Mouse (Mus musculus) hindbrain, embryonic 11.5 days (tissue): ENCODE measurements at regions not wholly inside any gene's neighbourhood (a gene's known extent, or its start where the extent isn't known, plus 50 kb on each side); places are given as distances from the start of the nearest gene placed in this dataset.
A peak's percentile ranks its signal among the peaks of the same experiment; 100 is the strongest.

Source experiments
- ATAC-seq: fragments of 200-750 bp; cut with Nextera tagmentation; 2 replicates; pipeline ENCODE4 v1.8.0; 2017; ENCODE audit warnings: mild to moderate bottlenecking, moderate TSS enrichment, moderate library complexity; ENCODE audit not compliant: low FRiP score
- DNase-seq: peaks from one replicate; pipeline ENCODE4 v3.0.0-alpha.2; 2015; ENCODE audit warnings: low spot score
- H3K27ac ChIP-seq: fragments of 300-500 bp; sonication (generic); 2 replicates; pipeline ENCODE4 v1.5.1; 2014; ENCODE audit warnings: mild to moderate bottlenecking, low read depth, low read length
- H3K27me3 ChIP-seq: fragments of 300-500 bp; sonication (generic); 2 replicates; pipeline ENCODE4 v1.6.1; 2014; ENCODE audit warnings: mild to moderate bottlenecking, low read length, moderate library complexity, mixed read lengths; ENCODE audit not compliant: control insufficient read depth, insufficient read depth
- H3K36me3 ChIP-seq: fragments of 300-500 bp; sonication (generic); 2 replicates; pipeline ENCODE4 v1.6.1; 2014; ENCODE audit warnings: mild to moderate bottlenecking, low read length, moderate library complexity, mixed read lengths; ENCODE audit not compliant: control insufficient read depth, insufficient read depth
- H3K4me1 ChIP-seq: fragments of 300-500 bp; sonication (generic); replicated peaks from 2 replicates; pipeline ENCODE4 v1.6.1; 2014; ENCODE audit warnings: low read length, mixed read lengths; ENCODE audit not compliant: control insufficient read depth, insufficient read depth
- H3K4me2 ChIP-seq: fragments of 300-500 bp; sonication (generic); replicated peaks from 2 replicates; pipeline ENCODE4 v1.6.1; 2014; ENCODE audit warnings: mild to moderate bottlenecking, low read depth, low read length
- H3K4me3 ChIP-seq: fragments of 300-500 bp; sonication (generic); 2 replicates; pipeline ENCODE4 v1.5.1; 2014; ENCODE audit warnings: low read depth, low read length
- H3K9ac ChIP-seq: fragments of 300-500 bp; sonication (generic); 2 replicates; pipeline ENCODE4 v1.6.1; 2014; ENCODE audit warnings: low read depth, low read length
- H3K9me3 ChIP-seq: fragments of 300-500 bp; sonication (generic); 2 replicates; pipeline ENCODE4 v1.6.1; 2016; ENCODE audit warnings: low read length; ENCODE audit not compliant: control insufficient read depth
- WGBS: fragments of 180-500 bp; shearing (Covaris S2); extraction: QIAGEN DNeasy Blood & Tissue Kit; methylation state at CpG from one replicate; pipeline ENCODE4 v1.1.7; 2014; 5-methylcytosine and 5-hydroxymethylcytosine counted together

- H3K9ac ChIP-seq: no peak overlapping the region
- H3K9me3 ChIP-seq: no peaks in the 10 kb centered on the region
- ATAC-seq (no peak), DNase-seq (no peak)
- H3K4me3 ChIP-seq: no peak overlapping the region
- H3K36me3 ChIP-seq: no peaks in the 10 kb centered on the region
- 74% methylated on average over 4 of the region's 4 CpGs for WGBS
- H3K27ac ChIP-seq: no peak overlapping the region
- H3K4me2 ChIP-seq: no peak overlapping the region
- no peaks in the 10 kb centered on the region for H3K4me1 ChIP-seq
- no peaks in the 10 kb centered on the region for H3K27me3 ChIP-seq
These were observed 568.4 kb upstream of the Map3k7 start for GRCm38 (mm10) chr4:31395538-31395937.

GRCm38 (mm10) chr4:31403976-31404375 is 559.9 kb upstream of the Map3k7 start:
- no peak for DNase-seq
- Histone ChIP-seq H3K27ac (no peak overlapping the region), H3K27me3 (no peaks in the 10 kb centered on the region), H3K4me2 (no peak overlapping the region), H3K9me3 (no peaks in the 10 kb centered on the region), H3K4me3 (no peak overlapping the region), H3K4me1 (no peaks in the 10 kb centered on the region), H3K36me3 (no peaks in the 10 kb centered on the region), H3K9ac (no peak overlapping the region)
- no peak for ATAC-seq
- 80% methylated on average over 8 of the region's 8 CpGs for WGBS

- no peaks in the 10 kb centered on the region for H3K9me3 ChIP-seq
- DNase-seq (no peak), ATAC-seq (no peak)
- no peak overlapping the region for H3K27ac ChIP-seq
- no peak overlapping the region for H3K4me2 ChIP-seq
- no peaks in the 10 kb centered on the region for H3K36me3 ChIP-seq
- H3K4me3 ChIP-seq: no peak overlapping the region
- H3K27me3 ChIP-seq: no peaks in the 10 kb centered on the region
- 71% methylated on average over 16 of the region's 16 CpGs for WGBS
- H3K9ac ChIP-seq: no peak overlapping the region
- no peaks in the 10 kb centered on the region for H3K4me1 ChIP-seq
These were observed 558.8 kb upstream of the Map3k7 start for GRCm38 (mm10) chr4:31404840-31405714.

GRCm38 (mm10) chr4:31410157-31410556 is 553.7 kb upstream of the Map3k7 start:
- DNase-seq (no peak), ATAC-seq (no peak)
- Histone ChIP-seq H3K36me3 (no peaks in the 10 kb centered on the region), H3K27ac (no peak overlapping the region), H3K9ac (no peak overlapping the region), H3K4me2 (no peak overlapping the region), H3K9me3 (no peaks in the 10 kb centered on the region), H3K27me3 (no peaks in the 10 kb centered on the region), H3K4me3 (no peak overlapping the region), H3K4me1 (no peaks in the 10 kb centered on the region)
- 83% methylated on average over 3 of the region's 3 CpGs for WGBS

GRCm38 (mm10) chr4:31411770-31412525 is 551.9 kb upstream of the Map3k7 start:
- Histone ChIP-seq H3K27me3 (no peaks in the 10 kb centered on the region), H3K4me1 (no peaks in the 10 kb centered on the region), H3K4me2 (no peak overlapping the region), H3K9me3 (no peaks in the 10 kb centered on the region), H3K36me3 (no peaks in the 10 kb centered on the region), H3K9ac (no peak overlapping the region), H3K4me3 (no peak overlapping the region), H3K27ac (no peak overlapping the region)
- ATAC-seq: no peak
- DNase-seq: no peak
- WGBS: 84% methylated on average over 9 of the region's 9 CpGs

GRCm38 (mm10) chr4:31417161-31417560 is 546.7 kb upstream of the Map3k7 start:
- no peak overlapping the region for H3K27ac ChIP-seq
- no peaks in the 10 kb centered on the region for H3K36me3 ChIP-seq
- H3K27me3 ChIP-seq: no peaks in the 10 kb centered on the region
- no peak for ATAC-seq
- H3K4me1 ChIP-seq: no peaks in the 10 kb centered on the region
- H3K9ac ChIP-seq: no peak overlapping the region
- no peak overlapping the region for H3K4me3 ChIP-seq
- no peak for DNase-seq
- H3K4me2 ChIP-seq: no peak overlapping the region
- 93% methylated on average over 4 of the region's 4 CpGs for WGBS
- no peaks in the 10 kb centered on the region for H3K9me3 ChIP-seq

GRCm38 (mm10) chr4:31419240-31419639 is 544.7 kb upstream of the Map3k7 start:
- Histone ChIP-seq H3K4me1 (no peaks in the 10 kb centered on the region), H3K27me3 (no peaks in the 10 kb centered on the region), H3K36me3 (no peaks in the 10 kb centered on the region), H3K9ac (no peak overlapping the region), H3K4me2 (no peak overlapping the region), H3K4me3 (no peak overlapping the region), H3K9me3 (no peaks in the 10 kb centered on the region), H3K27ac (no peak overlapping the region)
- peak; percentile 83 for DNase-seq
- WGBS: 7% methylated on average over 6 of the region's 6 CpGs
- peak; percentile 59; the same call in 1 of the 2 replicates for ATAC-seq

- WGBS: 93% methylated on average over 9 of the region's 9 CpGs
- no peak overlapping the region for H3K27ac ChIP-seq
- DNase-seq (no peak), ATAC-seq (no peak)
- H3K4me1 ChIP-seq: no peaks in the 10 kb centered on the region
- H3K4me3 ChIP-seq: no peak overlapping the region
- H3K9me3 ChIP-seq: no peaks in the 10 kb centered on the region
- no peak overlapping the region for H3K9ac ChIP-seq
- no peaks in the 10 kb centered on the region for H3K36me3 ChIP-seq
- H3K4me2 ChIP-seq: no peak overlapping the region
- no peaks in the 10 kb centered on the region for H3K27me3 ChIP-seq
These were observed 543.7 kb upstream of the Map3k7 start for GRCm38 (mm10) chr4:31420167-31420566.

GRCm38 (mm10) chr4:31421386-31421785 is 542.5 kb upstream of the Map3k7 start:
- ATAC-seq (no peak), DNase-seq (no peak)
- H3K9me3 ChIP-seq: no peaks in the 10 kb centered on the region
- H3K27ac ChIP-seq: no peak overlapping the region
- no peaks in the 10 kb centered on the region for H3K4me1 ChIP-seq
- no peaks in the 10 kb centered on the region for H3K36me3 ChIP-seq
- no peak overlapping the region for H3K4me3 ChIP-seq
- WGBS: 78% methylated on average over 5 of the region's 5 CpGs
- H3K4me2 ChIP-seq: no peak overlapping the region
- no peaks in the 10 kb centered on the region for H3K27me3 ChIP-seq
- no peak overlapping the region for H3K9ac ChIP-seq
